Mouse (Mus musculus): ENCODE results near the gene Vps37b.

The Vps37b gene

DNA sequence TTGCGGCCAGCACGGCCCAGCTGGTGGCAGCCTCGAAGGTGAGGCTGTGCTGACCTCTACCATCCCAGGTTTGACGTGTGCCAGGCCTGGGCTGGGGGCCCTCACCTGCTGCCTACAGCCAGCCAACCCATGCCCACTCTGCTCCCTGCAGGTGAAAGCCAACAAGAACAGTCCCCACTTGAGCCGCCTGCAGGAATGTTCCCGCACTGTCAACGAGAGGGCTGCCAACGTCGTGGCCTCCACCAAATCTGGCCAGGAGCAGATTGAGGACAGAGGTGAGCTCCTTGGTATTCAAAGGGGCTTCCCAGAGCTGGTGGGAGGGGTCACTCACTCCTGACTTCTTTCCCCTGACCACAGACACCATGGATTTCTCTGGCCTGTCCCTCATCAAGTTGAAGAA lies 30.8 kb downstream of the Vps37b start:
- DNase-seq (ENCODE audit: low spot score) = no peak

DNA sequence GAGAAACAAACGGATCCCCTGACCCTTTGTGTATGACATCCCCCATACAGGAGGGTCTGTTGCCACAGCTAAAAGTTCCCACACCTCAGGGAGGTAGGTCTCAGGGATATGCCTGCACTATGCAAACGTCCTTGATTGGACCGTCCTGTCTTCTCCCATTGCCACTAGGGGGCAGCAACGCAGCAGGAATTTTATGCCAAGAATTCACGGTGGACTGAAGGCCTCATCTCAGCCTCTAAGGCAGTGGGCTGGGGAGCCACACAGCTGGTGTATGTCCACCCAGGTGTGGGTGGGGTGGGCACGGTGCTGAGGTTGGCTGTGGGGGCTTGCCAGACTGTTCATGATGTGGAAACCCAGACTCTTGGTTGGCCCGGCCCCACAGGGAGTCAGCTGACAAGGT lies 31.2 kb downstream of the Vps37b start:
- peak; percentile 89 for DNase-seq (ENCODE audit: low spot score)

DNA sequence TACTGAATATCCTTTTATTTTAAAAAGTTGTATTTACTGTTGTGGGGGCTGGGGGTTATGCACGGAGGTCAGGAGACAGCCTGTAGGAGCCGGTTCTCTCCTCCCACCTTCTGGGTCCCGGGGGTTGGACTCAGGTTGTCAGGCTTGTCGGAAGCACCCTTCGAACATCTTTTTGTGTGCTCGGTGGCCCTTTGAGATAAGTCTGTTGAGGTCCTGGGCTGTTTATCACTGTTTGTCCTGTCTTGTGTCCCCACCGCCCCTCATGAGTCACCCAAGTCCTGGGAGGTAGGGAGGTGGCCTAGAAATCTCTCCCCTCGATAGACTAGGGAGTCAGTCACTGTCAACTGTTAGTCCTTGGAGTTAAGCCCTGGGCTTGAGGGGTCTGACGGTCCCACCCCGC lies 33.7 kb downstream of the Vps37b start:
- peak; percentile 34 for DNase-seq (ENCODE audit: low spot score)

DNA sequence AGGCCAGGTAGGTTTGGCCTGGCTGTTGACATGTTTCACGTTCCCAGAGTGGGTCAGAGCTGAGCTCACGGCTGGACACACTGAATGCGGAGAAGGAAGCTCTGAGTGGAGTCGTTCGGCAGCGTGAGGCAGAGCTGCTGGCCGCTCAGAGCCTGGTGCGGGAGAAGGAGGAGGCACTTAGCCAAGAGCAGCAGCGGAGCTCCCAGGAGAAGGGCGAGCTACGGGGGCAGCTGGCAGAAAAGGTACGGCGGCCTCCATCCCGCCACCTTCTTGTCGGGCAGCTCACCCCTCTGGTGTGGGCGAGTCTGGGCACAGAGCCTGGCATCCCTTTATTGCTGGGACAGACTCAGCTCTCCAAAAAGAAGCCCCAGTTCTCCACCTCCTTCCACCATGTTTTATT lies 34.3 kb downstream of the Vps37b start:
- no peak for DNase-seq (ENCODE audit: low spot score)

DNA sequence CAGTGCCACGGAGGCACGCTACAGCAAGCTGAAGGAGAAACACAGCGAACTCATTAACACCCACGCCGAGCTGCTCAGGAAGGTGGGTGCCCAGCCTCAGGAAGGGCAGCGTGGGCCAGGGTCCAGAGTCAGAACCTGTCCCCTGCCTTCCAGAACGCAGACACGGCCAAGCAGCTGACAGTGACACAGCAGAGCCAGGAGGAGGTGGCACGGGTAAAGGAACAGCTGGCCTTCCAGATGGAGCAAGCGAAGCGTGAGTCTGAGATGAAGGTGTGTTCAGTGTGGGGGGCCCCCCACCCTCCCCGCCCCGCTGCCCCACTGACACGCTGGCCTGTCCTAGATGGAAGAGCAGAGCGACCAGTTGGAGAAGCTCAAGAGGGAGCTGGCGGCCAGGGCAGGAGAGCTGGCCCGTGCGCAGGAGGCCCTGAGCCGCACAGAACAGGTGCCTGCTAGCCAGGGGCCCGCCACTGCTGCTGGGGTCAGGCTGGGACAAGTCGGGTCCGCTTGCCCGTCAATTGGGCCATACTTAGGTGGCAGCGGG lies 34.8 kb downstream of the Vps37b start:
- no peak for DNase-seq (ENCODE audit: low spot score)

DNA sequence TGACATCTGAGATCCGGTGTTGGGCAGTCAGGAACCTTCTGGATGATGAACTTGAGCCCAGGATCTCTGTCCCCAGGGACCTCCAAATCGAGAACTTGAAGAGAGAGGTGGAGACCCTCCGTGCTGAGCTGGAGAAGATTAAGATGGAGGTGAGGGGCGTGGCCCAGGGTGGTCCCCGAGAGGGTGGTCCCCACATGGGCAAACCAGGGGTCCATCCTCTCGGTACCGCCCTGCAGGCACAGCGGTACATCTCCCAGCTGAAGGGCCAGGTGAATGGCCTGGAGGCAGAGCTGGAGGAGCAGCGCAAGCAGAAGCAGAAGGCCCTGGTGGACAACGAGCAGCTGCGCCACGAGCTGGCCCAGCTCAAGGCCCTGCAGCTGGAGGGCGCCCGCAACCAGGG lies 35.4 kb downstream of the Vps37b start:
- DNase-seq (ENCODE audit: low spot score) = no peak

DNA sequence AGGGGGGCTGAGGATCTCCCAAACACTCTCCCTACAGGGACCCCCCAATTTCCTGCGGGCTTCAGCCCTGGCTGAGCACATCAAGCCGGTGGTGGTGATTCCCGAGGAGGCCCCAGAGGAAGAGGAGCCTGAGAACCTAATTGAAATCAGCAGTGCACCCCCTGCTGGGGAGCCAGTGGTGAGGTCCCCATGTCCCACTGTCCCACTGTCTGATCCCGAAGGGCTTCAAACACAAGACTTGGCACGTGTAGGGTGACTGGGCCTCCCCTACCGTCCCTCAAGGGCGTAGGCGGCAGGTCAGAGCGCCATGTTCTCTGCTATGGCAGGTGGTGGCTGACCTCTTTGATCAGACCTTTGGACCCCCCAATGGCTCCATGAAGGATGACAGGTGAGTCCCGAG lies 35.9 kb downstream of the Vps37b start:
- no peak for DNase-seq (ENCODE audit: low spot score)

DNA sequence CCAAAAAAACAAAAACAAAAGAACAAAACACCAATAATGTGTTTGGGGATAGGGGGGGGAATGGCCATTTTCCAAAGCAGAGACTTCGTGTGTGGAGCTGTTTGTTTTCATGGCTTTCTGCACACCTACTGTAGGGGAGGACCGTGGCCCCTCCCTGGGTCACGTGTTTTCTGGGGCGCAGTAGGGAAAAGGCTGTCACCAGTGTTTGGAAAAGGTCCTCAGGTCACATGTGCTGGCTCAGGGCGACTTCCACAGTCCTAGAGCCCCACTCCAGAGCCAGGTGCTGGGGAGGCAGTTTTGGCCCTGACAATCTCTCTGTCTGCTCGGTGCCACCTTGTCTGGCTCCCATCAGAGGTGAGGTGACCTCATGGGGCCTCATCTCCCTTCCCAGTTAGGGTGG lies 36.7 kb downstream of the Vps37b start:
- no peak for DNase-seq (ENCODE audit: low spot score)

DNA sequence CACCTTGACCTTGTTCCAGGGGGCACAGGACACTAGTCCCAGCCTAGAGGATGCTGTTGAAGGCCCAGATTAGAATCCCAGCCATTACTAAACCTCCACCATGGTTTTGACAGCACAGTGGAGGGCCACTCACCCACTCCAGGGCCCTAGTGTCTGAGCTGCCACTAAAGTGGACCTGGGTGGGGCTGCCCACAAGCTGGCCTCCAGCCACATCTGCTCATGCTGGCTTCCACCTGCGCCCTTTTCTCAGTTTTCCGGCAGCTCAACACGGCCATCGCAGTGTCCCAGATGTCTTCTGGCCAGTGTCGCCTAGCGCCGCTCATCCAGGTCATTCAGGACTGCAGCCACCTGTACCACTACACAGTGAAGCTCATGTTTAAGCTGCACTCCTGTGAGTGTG lies 37.6 kb downstream of the Vps37b start:
- DNase-seq (ENCODE audit: low spot score) = no peak

DNA sequence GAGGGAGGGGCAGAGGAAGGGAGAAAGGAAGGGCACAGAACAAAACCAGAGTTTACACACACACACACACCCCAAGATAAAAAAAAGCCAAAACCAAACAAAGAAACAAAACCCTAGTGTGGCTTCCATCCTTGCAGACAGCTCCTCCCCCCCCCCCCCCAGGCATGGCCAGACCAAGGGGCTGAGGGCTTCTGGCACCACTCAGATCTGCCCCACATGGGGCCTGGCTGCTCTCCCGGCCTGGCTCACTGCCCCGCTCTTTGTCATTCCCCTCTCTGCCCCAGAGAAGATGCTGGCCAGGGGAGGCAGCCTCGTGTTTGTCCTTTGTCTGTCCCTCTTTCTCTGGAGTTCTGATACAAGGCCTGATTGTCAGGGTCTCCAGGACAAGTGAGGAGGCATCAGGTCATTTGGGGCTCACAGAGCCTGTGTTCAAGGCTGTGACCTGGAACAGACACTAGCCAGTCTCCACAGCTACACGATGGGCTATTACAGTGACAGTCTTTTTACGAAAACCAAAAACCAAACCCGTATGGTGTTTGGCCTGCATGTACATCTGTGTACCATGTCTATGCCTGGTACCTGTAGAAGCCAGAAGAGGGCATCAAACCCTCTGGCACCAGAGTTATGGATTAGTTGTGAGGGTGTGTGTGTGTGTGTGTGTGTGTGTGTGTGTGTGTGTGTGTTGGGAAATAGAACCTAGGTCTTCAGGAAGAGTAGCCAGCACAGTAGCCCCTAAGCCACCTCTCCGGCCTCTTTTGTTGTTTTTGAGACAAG lies 38.6 kb downstream of the Vps37b start:
- no peak for DNase-seq (ENCODE audit: low spot score)

DNA sequence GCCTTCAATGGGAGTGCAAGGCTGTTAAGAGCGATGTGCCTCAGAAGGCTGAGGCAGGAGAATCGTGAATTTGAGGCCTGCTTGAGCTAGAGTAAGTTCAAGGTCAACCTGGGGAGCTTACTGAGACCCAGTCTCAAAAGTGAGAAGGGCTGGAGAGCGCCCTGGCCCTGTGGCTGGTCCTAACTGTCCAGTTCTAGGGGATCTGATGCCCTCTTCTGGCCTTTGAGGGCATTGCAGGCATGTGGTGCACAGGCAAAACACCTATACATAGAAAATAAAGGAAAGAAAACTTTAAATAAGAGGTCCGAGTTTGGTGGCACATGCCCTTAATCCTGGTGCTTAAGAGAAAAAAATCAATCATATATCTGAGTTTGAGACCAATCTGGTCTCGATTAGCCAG lies 39.3 kb downstream of the Vps37b start:
- DNase-seq (ENCODE audit: low spot score) = peak; percentile 66

DNA sequence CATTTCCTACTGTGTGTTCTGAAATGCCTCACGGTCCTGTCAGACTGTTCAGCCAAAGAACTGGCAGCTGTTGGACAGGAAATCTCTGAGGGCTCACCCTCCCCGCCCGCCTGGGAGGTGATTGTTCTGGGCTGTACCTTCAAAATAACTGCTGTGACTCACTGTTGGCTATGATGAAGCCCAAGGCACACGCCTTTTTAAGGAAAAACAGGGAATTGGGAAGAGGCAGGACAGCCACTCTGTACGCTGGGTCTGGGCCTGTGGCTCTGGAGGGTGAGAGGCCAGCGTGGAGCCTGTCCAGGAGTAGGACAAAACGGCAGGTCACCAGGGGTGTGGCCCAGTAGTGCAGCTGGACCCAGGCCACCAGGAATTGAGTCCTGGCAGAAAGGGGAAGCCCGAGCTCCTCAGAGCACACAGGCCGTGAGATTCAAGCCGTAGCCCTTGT lies 39.9 kb downstream of the Vps37b start:
- DNase-seq (ENCODE audit: low spot score) = no peak

DNA sequence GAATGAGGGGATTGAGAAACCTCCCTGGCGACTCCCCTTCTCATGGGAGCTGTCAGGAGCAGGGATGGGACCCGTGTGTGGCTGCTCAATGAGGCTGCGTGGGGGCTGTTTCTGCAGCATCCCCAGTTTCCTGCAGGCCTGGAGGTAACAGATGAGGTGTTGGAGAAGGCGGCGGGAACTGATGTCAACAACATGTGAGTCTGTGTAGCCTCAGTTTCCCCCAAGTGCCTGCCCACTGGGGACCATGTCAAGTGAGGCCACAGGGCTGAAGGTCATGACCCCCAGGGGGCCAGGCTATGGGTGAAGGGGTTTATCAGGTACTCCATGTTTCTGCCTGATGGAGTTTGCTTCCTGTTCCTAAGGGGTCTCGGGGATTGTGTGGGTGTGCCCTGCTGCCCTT lies 40.7 kb downstream of the Vps37b start:
- no peak for DNase-seq (ENCODE audit: low spot score)

DNA sequence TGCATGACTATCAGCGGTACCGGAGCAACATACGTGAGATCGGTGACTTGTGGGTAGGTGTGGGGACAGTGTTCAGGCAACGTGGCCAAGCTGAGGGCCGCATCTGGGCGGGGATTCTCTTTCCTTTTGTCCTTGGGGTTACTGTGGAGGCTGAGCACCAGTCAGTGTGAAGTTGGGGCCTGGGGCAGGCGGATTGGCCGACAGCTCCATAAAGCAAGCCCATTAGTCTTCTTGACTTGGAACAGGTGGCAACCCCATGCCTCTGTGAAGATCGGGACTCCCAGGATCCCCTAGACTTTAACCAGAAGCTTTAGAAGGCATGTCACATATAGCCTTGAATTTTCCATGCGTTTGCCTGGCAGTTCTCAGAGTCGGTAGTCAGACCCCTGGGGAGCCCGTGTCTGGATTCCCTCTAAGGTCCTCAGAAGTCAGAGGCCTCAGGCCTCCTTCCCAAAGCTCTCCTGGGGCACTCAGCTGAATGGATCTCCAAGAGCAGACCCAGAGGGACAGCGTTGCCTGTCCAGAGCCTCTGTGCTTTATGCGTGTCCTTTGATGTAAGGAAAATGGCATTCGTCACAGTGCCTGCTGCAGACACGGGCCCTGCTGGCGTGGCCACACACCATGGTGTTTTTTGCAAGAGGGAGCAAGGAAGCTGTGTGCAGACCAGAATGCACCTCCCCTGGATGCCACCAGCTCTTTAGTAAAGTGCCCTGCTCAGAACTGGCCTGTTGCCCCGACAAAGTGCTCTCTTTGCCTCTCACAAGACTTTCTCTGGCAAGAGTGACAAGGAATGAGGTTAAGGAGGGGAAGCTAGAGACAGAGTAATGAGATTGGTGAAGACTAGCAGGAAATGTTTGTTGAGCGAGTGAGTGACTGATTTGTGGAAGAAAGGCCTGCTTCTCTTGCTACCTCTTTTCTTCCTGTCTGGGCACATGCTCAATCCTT lies 41.9 kb downstream of the Vps37b start:
- no peak for DNase-seq (ENCODE audit: low spot score)

DNA sequence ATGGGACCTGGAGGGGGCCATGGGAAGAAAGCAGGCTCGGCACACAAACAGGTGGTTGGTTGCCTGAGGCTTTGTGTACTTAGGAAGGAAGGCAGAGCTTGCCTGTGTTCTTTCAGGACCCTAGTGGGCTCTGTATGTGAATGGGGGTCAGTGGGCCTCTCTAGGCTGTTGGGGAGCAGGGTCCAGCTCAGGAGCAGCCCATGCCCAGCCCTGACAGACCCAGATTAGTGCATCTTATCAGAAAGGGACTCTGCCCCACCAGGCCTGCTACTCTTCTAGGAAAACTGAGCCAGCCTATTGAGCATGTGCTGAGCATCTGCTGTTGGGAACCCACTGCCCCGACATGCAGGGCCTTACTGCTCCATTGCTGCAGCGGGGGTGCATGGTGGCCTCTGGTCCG lies 44.6 kb downstream of the Vps37b start:
- DNase-seq (ENCODE audit: low spot score) = no peak

DNA sequence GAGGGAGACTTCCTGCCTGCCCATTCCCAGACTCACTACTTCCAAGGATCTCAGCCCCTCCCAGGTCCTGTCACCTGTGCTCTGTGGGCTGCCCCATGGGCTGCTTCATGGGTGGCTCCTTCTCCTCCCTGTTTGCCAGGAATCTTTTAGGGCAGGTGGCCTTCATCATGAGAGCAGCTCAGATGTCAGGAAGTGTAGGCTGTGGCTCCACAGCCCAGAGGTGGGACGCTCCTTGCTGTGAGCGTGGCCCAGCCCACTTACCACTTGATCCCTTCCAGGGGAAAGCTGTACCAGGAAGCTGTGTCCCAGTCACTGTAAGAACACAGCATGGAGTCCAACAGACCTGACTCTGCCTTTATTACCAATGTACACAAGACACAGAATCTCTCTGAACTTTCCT lies 45.1 kb downstream of the Vps37b start:
- DNase-seq (ENCODE audit: low spot score) = no peak

DNA sequence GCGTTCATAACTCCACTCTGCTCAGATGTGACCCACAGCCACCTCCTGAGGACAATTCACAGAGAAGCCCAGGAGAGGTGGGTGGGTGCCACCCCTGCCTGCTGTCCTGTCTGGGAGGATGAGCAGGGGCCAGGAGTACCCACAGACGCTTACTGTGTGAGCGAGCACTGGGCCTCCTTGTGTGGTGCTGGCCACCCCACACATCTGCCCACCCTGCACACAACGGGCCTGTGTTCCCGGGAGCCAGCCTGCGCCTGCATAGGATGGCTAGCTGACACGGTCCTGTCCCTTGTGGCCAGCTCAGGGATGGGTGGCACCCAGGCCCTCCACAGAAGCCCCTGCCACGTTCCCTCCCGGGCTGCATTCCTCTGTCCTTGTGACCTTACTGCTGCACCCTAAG lies 46.6 kb downstream of the Vps37b start:
- no peak for DNase-seq (ENCODE audit: low spot score)

DNA sequence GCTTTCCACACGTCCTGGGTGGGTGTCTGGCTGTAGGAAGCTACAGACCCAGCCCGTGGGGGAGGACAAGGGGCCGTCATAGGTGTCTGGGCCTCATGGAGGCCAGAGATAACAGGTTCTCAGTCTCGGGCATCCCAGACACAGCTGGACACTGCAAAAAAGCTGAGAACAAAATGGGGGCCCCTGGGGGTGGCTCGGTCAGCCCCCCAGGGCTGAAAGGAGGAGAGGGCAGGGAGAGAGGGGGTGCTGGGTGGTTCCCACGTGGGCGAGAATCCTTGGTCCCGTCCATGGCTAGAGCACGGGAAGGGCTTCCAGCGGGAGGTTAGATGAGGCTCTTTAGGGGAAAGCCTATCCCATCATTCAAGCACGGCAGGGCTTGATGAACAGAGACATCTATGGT lies 49.2 kb downstream of the Vps37b start:
- DNase-seq (ENCODE audit: low spot score) = no peak

DNA sequence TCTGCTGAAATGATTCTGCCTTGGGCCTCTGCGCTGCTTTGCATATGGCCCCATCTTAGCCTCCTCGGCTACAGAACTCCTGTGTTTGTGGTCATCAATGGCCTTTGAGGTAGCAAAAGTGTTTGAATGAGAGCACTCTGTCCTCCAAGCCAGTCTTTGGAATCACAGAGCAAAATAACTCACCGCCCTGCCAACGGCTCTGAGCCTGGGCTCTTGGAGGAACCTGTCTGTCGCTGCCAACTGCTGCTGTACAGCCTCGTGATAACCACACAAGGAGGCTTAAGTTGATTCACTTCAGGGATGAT lies 50.9 kb downstream of the Vps37b start:
- DNase-seq (ENCODE audit: low spot score) = no peak

DNA sequence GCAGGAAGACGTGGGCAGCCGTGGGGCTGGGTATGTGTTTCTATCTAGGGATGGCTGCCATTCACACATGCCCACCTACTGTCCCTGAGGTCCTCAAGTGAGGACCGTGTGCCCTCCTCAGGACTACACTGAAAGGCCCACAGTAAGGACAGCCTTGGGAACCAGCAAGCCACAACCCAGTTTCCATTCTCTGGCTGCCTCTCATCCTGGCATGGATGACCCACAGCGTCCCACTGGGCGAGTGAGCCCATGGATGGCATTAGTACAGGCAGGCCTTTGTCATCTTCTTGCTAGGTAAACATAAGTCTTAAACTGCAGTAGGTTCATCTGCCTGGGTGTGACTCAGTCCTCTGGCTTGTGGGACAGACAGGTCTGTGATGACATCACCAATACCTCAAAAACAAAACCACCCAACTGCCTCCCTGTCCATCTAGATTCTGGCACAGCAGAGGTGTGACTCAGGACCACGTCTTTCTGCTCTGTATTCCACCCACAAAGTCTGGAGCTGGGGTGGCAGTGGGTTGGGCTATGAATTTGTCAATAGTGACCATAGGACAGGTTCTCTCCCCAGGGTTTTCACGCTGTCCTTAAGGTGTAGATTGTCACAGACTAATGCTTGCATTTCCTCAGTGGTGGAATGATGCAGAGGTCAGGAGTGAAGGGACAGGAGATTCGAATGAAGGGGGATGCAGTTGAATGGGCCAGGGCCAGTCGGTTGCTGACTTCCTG lies 51.4 kb downstream of the Vps37b start:
- DNase-seq (ENCODE audit: low spot score) = no peak

DNA sequence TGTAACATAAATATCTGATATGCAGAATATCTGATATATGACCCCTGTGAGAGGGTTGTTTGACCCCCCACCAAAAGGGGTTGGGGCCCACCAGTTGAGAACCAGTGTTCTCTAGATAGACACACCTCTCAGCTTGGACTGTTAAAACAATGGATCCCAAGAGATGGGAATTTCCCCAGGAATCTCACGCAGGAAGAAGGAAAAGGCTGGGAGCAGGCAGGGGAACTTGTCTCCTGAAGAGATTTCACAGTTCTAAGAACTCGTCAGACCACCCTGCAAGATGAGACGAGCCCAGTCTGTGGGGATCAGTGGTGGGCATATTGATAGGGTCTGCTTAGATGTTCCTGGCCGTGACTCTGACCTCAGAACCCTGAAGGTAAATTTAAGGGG lies 52.1 kb downstream of the Vps37b start:
- DNase-seq (ENCODE audit: low spot score) = no peak

DNA sequence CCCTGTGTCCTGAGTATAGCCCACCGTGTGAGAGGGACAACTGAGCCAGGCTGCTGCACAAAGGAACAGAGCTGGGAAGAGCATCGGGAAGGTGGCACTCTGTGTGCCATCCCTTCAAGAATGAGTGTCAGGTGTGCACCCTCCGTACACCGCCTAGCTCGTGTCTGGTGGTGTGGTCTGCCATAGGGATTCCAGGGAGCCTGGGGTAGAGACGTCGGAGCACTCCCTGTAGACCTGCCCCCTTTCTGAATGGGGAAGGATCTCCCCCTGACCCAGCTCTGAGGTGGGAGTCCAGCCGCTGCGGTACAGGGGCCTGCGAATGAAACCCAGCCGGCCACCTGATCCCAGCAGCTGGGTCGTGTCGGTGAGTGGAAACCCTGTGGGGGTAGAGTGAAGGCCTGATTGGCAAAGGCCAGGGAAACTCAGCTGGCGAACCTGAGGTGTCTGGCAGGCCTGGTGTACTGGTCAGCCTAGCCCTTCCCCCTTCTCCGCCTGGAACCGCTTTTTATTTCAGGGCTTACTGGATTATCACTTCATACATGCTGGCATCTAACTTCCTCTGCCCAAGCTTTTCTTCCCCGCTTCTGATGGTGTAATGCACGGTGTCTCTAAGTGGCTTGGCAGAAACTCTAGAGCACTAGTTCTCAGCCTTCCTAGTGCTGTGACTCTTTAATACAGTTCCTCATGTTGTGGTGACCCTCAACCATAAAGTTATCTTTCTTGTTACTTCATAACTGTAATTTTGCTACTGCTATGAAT lies 52.7 kb downstream of the Vps37b start:
- no peak for DNase-seq (ENCODE audit: low spot score)
